Mouse (Mus musculus): ENCODE data around the gene Sorbs1. TPM values are rescaled to one million over a fixed set of nuclear protein-coding genes. Genes with fewer than 3 reads are reported as not detected.

The Sorbs1 gene
- polyA plus RNA-seq, 1 experiment, result 84.4 TPM

DNA sequence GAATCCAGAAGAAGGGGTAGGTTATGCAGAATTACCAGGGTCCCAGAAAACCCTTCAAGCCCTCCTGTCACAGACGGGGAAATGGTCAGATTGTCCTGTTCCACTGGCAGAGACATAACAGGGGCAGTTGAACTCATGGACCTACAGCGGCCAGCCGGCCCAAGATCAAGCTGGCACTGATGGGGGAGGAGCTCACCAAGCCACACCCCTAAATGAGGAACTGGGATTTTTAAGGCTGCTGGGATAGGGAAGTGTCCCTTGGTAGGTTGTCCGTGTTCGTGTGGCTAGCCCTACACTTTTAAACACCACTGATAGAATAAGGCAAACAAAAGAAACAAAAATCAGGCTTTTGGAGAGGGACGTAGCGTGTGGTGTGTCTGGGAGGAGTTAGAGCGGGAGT is 236.1 kb downstream of the Sorbs1 start:
- TF ChIP-seq CTCF (IDR thresholded peaks at IDR 0.05; ENCODE audit: low read depth, low read length), result no peak
- TF ChIP-seq EP300 (IDR thresholded peaks at IDR 0.05; ENCODE audit: insufficient read depth, low read depth, low read length), result no peak
- no peak for TF ChIP-seq POLR2A (IDR thresholded peaks at IDR 0.05; ENCODE audit: insufficient read depth, low read length)
- H3K36me3 ChIP-seq (ENCODE audit: control insufficient read depth, insufficient read depth, low read length, poor library complexity, severe bottlenecking), result no peaks in the 10 kb centered on the region

DNA sequence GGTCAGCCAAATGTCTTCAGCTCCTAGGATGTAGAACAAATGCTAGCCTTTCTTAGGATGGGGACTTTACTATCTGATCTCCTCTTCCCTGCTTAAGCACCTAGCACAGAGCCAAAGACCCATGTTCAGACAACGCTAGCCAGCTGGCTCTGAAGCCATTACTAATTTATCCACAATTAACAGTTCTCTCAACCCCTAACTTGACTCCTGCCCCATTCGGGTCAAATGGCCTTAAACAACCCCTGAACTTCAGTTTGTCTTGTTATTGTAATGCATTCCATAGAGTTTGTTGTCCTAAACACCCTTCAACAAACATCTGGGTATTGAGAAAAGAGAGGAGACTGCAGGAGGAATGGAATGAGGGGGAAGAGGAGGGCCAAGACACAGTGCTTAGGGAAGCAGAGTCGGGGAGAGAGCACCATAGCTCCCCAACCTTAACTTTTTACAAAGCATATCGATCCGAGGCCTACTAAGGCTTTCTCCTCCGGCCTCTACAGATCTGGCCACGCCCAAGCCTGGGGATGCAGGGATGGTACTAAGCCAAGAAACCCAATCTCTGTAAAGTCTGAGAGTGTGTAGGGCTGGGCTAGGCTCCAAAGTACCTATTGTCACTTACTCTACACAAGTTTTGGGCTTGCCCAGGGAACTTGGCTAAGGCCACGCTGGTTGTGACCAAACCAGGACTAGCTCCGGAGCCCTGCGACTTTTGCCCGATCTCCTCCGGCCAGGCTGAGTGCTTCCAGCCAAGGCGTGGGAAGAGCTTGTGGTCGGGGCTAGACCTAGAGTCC is 238.0 kb downstream of the Sorbs1 start:
- H3K36me3 ChIP-seq (ENCODE audit: control insufficient read depth, insufficient read depth, low read length, poor library complexity, severe bottlenecking), result no peaks in the 10 kb centered on the region
- peak overlapping the region; percentile 35 for H3K4me3 ChIP-seq (ENCODE audit: low read depth, low read length)
- no peaks in the 10 kb centered on the region for H3K4me1 ChIP-seq (ENCODE audit: control insufficient read depth, insufficient read depth, low read length)
- peak overlapping the region; percentile 18 for H3K27ac ChIP-seq (ENCODE audit: insufficient read depth, low read length)
- H3K27me3 ChIP-seq (ENCODE audit: control insufficient read depth, insufficient read depth, low read length, poor library complexity, severe bottlenecking), result no peaks in the 10 kb centered on the region
- TF ChIP-seq EP300 (IDR thresholded peaks at IDR 0.05; ENCODE audit: insufficient read depth, low read depth, low read length) (no peak), POLR2A (IDR thresholded peaks at IDR 0.05; ENCODE audit: insufficient read depth, low read length) (no peak), CTCF (IDR thresholded peaks at IDR 0.05; ENCODE audit: low read depth, low read length) (no peak)
- no peaks in the 10 kb centered on the region for H3K9me3 ChIP-seq (replicated peaks; ENCODE audit: control insufficient read depth, insufficient read depth, low read length, poor library complexity, severe bottlenecking)
- H3K9ac ChIP-seq (ENCODE audit: low read depth, poor library complexity, severe bottlenecking), result peak overlapping the region; percentile 17

More for the DNA sequence above, 236.1 kb downstream of the Sorbs1 start:
- Histone ChIP-seq H3K4me3 (ENCODE audit: low read depth, low read length) (no peak overlapping the region), H3K4me1 (ENCODE audit: control insufficient read depth, insufficient read depth, low read length) (no peaks in the 10 kb centered on the region), H3K9me3 (replicated peaks; ENCODE audit: control insufficient read depth, insufficient read depth, low read length, poor library complexity, severe bottlenecking) (no peaks in the 10 kb centered on the region), H3K27ac (ENCODE audit: insufficient read depth, low read length) (no peak overlapping the region), H3K9ac (ENCODE audit: low read depth, poor library complexity, severe bottlenecking) (no peak overlapping the region), H3K27me3 (ENCODE audit: control insufficient read depth, insufficient read depth, low read length, poor library complexity, severe bottlenecking) (no peaks in the 10 kb centered on the region)

- Histone ChIP-seq H3K27ac (ENCODE audit: insufficient read depth, low read length) (peak overlapping the region; percentile 96), H3K9me3 (replicated peaks; ENCODE audit: control insufficient read depth, insufficient read depth, low read length, poor library complexity, severe bottlenecking) (no peaks in the 10 kb centered on the region), H3K36me3 (ENCODE audit: control insufficient read depth, insufficient read depth, low read length, poor library complexity, severe bottlenecking) (peaks cover 4% of the 10 kb centered on the region; the same call in 1 of the 2 replicates), H3K27me3 (ENCODE audit: control insufficient read depth, insufficient read depth, low read length, poor library complexity, severe bottlenecking) (no peaks in the 10 kb centered on the region), H3K9ac (ENCODE audit: low read depth, poor library complexity, severe bottlenecking) (peak overlapping the region; percentile 63; the same call in 1 of the 2 replicates), H3K4me1 (ENCODE audit: control insufficient read depth, insufficient read depth, low read length) (no peaks in the 10 kb centered on the region), H3K4me3 (ENCODE audit: low read depth, low read length) (peak overlapping the region; percentile 26; the same call in 1 of the 2 replicates)
- TF ChIP-seq EP300 (IDR thresholded peaks at IDR 0.05; ENCODE audit: insufficient read depth, low read depth, low read length) (peak; percentile 68; the same call in 1 of the 2 replicates), POLR2A (IDR thresholded peaks at IDR 0.05; ENCODE audit: insufficient read depth, low read length) (no peak)
These were observed 240.9 kb downstream of the Sorbs1 start for GRCm38 (mm10) chr19:40272674-40273073.

DNA sequence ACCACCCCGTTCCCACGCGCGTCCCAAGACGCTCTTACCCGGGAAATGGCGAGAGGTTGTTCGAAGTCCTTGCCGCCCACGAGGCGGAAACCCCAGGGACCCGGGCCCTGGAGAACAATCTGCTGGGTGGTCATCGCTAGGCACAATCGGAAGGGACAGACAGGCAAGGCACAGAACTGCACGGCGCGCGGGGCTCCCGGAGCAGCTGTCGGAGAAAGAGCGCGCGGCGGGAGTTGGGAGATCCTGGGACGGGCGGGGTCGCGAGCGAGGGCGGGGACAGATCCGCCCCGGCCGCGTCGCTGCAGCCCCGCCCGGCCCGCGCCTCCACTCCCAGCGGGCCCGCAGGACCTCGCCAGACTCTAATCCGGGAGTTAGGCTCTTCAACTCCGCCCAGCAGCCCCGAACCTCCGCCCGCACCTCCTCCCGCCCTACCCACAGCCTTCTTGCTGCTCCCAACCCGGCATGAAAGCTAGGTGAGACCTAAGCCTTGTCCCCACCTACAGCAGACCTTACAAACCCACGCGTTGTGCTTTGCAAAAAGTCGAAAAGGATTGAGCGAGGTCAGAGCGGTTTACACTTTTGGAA is 242.2 kb downstream of the Sorbs1 start, which contains the start of gene Pdlim1:
Pdlim1 (minus strand) TSS at position 535 of the 585 bp plus-strand sequence.
- Histone ChIP-seq H3K27me3 (ENCODE audit: control insufficient read depth, insufficient read depth, low read length, poor library complexity, severe bottlenecking) (no peaks in the 10 kb centered on the region), H3K9me3 (replicated peaks; ENCODE audit: control insufficient read depth, insufficient read depth, low read length, poor library complexity, severe bottlenecking) (no peaks in the 10 kb centered on the region), H3K4me1 (ENCODE audit: control insufficient read depth, insufficient read depth, low read length) (peaks cover 1% of the 10 kb centered on the region), H3K9ac (ENCODE audit: low read depth, poor library complexity, severe bottlenecking) (peak within 1 kb of the TSS; percentile 63), H3K27ac (ENCODE audit: insufficient read depth, low read length) (peak within 1 kb of the TSS; percentile 96), H3K4me3 (ENCODE audit: low read depth, low read length) (peak within 1 kb of the TSS; percentile 72), H3K36me3 (ENCODE audit: control insufficient read depth, insufficient read depth, low read length, poor library complexity, severe bottlenecking) (peaks cover 4% of the 10 kb centered on the region; the same call in 1 of the 2 replicates)
- TF ChIP-seq POLR2A (IDR thresholded peaks at IDR 0.05; ENCODE audit: insufficient read depth, low read length), result no peak
- no peak for TF ChIP-seq CTCF (IDR thresholded peaks at IDR 0.05; ENCODE audit: low read depth, low read length)
- no peak for TF ChIP-seq EP300 (IDR thresholded peaks at IDR 0.05; ENCODE audit: insufficient read depth, low read depth, low read length)

DNA sequence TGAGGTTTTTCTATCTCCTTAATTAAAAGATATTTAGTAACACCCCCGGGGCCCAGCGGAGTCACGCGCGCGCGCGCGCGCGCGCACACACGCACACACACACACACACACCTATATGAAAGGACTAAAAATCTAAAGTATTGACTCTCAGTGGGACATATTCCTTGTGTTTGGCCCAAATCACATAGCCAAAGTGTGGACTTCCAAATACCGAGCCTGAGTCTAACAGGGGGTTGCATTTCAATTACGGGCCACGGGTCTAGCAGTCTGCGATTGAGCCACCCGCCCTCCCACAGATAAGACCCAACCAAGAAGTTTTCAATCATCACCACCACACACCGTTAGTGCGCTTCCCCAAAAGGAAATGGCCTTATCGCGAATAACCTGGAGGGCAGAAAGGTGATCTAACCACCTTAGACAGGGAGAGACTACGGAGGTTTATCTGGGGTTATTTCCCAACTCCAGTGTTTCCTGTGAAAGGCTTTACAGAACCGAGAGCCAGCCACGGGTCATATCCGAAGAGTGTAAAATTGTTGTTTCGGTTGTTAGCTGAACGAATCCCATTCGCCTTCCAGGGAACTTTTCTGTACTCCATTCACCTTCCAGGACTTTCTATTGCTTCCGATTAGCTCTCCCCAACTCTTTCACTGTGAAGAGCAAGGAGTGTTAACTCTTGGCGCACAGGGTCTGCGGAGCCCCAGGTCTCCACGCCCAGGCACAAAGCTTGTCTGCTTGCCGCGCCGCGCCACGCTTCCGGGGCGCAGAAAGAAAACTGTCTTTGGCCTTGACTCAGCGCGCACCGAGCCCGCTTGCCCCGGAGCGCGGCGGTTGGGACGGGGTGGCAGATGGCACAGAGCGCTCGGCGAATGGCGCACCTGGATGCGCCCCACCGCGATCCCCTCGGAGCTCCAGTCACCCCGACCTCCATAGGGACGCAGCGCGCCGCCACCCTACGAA is 242.9 kb downstream of the Sorbs1 start:
- no peaks in the 10 kb centered on the region for H3K27me3 ChIP-seq (ENCODE audit: control insufficient read depth, insufficient read depth, low read length, poor library complexity, severe bottlenecking)
- no peak overlapping the region for H3K27ac ChIP-seq (ENCODE audit: insufficient read depth, low read length)
- H3K9ac ChIP-seq (ENCODE audit: low read depth, poor library complexity, severe bottlenecking), result peak overlapping the region; percentile 63
- H3K4me1 ChIP-seq (ENCODE audit: control insufficient read depth, insufficient read depth, low read length), result peaks cover 3% of the 10 kb centered on the region
- peak overlapping the region; percentile 72 for H3K4me3 ChIP-seq (ENCODE audit: low read depth, low read length)
- no peak for TF ChIP-seq POLR2A (IDR thresholded peaks at IDR 0.05; ENCODE audit: insufficient read depth, low read length)
- TF ChIP-seq EP300 (IDR thresholded peaks at IDR 0.05; ENCODE audit: insufficient read depth, low read depth, low read length), result no peak
- TF ChIP-seq CTCF (IDR thresholded peaks at IDR 0.05; ENCODE audit: low read depth, low read length), result no peak
- H3K36me3 ChIP-seq (ENCODE audit: control insufficient read depth, insufficient read depth, low read length, poor library complexity, severe bottlenecking), result peaks cover 4% of the 10 kb centered on the region; the same call in 1 of the 2 replicates
- no peaks in the 10 kb centered on the region for H3K9me3 ChIP-seq (replicated peaks; ENCODE audit: control insufficient read depth, insufficient read depth, low read length, poor library complexity, severe bottlenecking)
